Mouse (Mus musculus) liver, adult 2 months (tissue): ENCODE measurements at regions not wholly inside any gene's neighbourhood (a gene's known extent, or its start where the extent isn't known, plus 50 kb on each side); places are given as distances from the start of the nearest gene placed in this dataset.

Experiments used
- CTCF ChIP-seq: fragments of 200-500 bp; IDR thresholded peaks from 2 replicates; pipeline ENCODE4 v1.5.1; 2011; ENCODE audit warnings: low read depth, low read length, control low read depth
- POLR2A ChIP-seq: fragments of 200-500 bp; IDR thresholded peaks from 2 replicates; pipeline ENCODE4 v1.6.1; 2011; ENCODE audit warnings: low read length, control low read depth; ENCODE audit not compliant: insufficient read depth; ENCODE audit errors: extremely low read depth

GRCm38 (mm10) chr11:32111841-32112240 lies 88.2 kb downstream of the Il9r start:
- no peak for TF ChIP-seq CTCF
- TF ChIP-seq POLR2A: no peak
